Mouse (Mus musculus) v-Abl transformed pro-B cells (cell line): ENCODE data around the gene Dhrs13.
"Not testable (repeated sequence)": the region's sequence is repeated elsewhere in the genome, so short reads cannot be mapped to it uniquely, and the experiment has no call there.

Source experiments
- in situ Hi-C, 2 experiments: fragments of 400-800 bp; cut with MboI; formaldehyde crosslinking; loops; one replicate each; pipeline ENCODE4 v1.15.1; 2025; ENCODE audit not compliant: unreplicated experiment in 2 of 2

Gene Dhrs13

GRCm38 (mm10) chr11:78037831-78038752 lies 6.0 kb downstream of the Dhrs13 start, which contains the start of gene Flot2:
Gene Flot2 (plus strand): TSS chr11:78037931.
- in situ Hi-C loops: no loop called here

DNA sequence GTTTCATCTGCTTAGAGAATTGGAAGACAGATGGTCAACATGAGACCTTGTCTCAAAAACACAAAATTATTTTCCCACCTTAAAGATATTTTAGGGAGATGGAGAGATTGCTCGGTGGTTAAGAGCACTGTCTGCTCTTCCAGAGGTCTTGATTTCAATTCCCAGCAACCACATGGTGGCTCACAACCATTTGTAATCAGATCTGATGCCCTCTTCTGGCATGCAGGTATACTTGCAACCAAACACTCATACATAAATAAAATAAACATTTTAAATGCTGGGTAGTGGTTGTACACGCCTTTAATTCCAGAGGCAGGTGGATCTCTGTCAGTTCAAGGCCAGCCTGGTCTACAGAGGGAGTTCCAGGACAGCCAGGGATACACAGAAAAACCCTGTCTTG lies 8.8 kb downstream of the Dhrs13 start:
- in situ Hi-C loops: no loop called here

GRCm38 (mm10) chr11:78042290-78042870 lies 10.3 kb downstream of the Dhrs13 start:
- in situ Hi-C loops: not testable (repeated sequence)

DNA sequence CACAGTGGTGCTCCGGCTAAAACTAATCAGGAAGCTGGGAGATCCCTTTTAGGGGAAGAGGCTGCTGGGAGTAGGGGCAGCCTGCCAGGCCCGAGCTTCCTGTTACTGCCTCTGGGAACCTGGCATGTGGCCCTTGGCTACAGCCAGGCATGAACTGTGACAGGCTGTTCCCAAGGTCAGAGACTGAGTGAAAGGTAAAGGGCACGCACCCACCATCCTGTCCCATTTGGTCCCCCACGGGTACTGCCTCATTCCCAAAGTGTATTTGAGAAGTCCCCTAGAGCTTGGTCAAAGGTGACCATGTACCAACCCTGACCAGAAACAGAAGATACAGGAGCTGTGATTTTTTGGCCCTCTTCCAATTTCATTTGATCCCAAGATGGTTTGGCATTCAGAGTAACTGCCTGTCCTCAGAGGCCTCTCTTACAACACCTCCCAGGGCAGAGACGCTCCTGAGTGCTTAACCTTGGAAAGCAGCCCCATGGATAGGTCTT lies 12.7 kb downstream of the Dhrs13 start:
- in situ Hi-C loops: no loop called here

- in situ Hi-C loops: not testable (repeated sequence)
Observed at GRCm38 (mm10) chr11:78048637-78049036, 16.6 kb downstream of the Dhrs13 start.

DNA sequence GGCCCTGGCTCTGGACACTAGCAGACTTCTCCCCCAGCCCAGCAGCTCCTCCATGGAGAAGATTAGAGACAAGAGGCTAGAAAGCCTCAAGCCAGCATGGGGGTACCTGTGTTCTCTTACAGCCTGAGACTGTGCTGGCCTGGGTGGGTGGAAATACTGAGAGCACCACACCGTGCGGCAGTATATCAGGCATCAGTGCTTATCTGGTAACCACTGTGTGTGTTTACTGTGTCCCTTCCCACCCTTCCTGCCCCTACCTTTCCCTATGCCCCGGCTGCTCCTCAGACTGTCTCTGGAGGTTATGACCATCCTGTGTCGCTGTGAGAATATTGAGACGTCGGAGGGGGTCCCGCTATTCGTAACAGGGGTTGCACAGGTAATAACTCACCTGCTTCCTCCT lies 21.0 kb downstream of the Dhrs13 start:
- in situ Hi-C loops: no loop called here

DNA sequence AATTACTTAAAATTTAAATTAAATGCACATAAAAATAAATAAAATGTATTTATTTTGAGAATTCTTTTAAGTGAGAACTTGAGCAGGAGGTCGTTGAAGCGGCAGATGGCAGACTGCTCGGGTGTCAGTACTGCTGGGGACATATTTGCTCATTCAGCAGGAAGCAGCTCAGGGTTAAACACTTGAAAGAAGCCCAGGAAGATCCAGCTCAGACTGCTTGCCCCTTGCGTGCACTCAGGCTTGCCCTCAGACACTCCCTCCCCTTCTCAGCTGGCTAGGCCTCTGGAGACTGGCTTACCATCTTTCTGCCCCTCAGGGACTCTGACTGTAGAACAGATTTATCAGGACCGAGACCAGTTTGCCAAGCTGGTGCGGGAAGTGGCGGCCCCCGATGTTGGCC lies 24.9 kb downstream of the Dhrs13 start:
- in situ Hi-C loops: loop anchor here (5.0 kb wide), 3 partner anchors 95 to 120 kb away; partner anchors contain the start of genes Nek8 (in 1 of the 2) and Tlcd1 (in 1 of the 2)

DNA sequence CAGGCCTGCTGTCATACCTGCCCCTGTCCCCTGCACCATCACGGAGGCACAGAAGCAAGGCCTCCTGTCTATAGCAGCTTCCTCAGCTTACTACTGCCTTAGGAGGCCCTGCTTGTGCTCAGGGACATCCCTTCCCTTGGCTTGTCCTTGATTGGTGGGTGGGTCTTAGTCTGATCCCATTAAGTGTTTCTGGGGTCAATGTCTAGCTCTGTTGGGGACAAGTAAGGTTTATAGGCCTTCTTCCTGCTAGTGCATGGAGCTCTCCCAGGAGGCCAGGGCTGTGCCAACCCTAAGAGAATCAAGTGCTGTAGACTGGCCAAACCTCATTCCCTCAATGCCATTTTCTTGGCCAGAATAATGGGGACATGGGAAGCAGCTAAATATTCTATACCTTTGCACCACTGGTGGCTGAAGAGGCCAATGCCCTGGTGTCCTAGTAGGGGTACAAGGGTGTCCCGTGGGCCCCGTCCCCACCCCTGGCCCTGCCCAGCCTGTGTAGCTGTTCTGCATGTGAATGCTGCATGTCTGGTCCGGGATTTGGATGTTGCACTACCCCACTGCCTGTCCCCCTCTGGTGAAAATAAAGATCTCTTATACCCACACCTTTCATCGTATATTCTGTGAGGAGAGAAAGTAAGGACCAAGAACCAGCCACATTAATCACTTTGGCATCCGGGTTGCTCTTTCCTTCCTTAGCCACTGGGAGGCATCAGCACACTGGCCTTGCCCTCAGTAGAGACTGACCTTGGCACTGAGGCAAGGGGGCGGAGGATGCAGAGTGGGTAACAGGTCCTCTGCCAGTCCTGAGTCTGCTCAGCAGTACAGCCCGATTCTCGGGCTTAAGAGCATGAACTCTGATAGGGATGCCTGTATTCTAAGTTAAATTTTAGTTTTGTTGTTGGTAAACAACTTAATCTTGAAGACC lies 28.0 kb downstream of the Dhrs13 start:
- in situ Hi-C loops: loop anchor here (5.0 kb wide), 4 partner anchors 87 to 117 kb away; partner anchors contain the start of genes Nek8 (in 1 of the 2) and Tlcd1 (in 1 of the 2)

DNA sequence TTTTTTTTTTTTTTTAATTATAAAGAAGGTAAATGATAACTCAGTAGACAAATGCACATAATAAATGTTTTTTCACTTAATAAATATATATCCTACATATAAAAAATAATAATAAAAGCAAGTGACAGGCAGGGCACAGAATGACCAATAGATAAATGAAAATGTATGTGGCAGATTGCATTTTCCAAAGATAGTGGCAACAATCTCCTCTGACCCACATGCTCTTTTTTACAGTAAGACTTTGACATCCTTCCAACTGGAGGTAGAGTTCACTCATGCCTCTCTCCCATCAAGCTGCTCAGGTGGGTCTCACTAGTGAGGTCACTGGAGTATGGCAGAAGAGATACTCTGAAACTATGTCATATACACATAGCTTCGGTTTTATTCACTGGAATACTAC lies 30.5 kb downstream of the Dhrs13 start:
- in situ Hi-C loops: loop anchor here in 1 of 2 experiments (5.0 kb wide), 1 partner anchor 85 kb away; no protein-coding TSS in a partner anchor

DNA sequence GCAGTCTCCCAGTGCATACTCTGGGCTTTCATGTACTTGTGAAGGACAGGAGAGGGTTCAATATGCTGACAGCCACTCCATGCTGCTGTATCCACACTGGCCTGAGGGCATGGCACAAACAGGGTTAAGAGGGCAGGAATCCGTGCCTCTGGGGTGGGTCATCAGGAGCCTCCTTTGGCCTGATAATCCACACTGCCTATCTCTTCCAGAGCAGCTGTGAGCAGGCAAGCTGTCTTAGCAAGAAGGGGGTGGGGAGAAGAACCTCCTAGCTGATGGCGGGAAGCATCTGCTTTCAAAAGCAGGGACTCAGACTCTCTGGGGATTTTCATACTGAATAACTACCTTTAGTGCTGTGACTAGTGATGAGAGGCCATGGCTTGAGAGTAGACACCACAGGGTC lies 33.8 kb downstream of the Dhrs13 start:
- in situ Hi-C loops: no loop called here

DNA sequence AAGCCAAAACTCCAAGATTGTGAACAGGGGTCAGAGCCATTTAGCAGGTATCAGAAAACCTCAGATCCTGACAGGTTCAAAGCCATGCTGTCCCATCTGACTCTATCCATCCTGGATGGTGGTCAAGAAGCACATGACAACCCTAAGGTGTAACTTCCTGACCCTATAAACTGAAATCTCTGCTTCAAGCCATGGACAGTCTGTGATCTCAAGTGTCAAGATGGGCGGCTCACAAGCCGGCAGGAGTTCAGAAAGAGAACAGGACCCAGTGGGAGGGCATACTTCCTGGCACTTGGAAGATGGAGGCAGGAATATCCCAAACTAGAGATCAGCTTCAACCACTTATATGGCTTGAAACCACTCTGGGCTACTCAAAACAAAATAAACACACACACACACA lies 34.6 kb downstream of the Dhrs13 start:
- in situ Hi-C loops: no loop called here

DNA sequence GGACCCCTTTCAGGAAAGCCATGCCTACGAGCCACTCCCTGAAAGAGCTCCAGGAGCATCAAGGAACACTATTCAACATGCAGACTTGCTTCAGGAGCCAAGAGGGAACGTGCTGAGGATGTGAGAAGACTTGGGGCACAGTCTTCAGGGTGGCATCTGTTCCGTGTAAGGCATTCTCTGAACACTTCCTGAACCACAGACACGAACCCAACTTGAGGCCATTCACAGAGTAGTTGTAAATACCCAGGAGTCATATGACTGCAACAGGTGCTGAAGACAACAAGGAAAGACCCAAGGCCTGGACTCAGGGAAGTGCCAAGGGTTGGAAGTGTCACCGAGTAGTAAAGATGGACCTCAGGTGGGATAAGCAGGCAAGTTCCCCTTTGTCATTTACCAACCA lies 35.5 kb downstream of the Dhrs13 start:
- in situ Hi-C loops: no loop called here

- in situ Hi-C loops: no loop called here
Observed at GRCm38 (mm10) chr11:78069130-78069529, 37.0 kb downstream of the Dhrs13 start.

DNA sequence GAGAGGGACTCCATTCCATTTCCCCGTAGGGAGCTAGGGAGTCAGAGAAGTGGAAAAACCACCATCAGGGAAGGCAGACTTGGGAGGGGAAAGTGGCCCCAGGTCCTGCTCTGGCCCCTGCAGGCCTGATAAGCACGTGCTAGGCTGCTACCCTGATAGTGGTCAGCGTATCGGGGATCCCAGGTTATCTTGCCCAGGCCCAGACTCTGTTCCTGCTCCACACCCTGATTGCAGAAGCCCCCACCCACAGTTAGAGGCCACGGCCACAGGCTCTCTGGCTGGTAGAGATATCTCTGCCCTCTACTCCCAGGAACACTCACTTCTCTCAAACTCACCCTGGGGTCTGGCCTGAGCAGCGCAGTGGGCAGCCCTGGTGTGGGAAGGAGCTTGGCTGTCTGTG lies 37.6 kb downstream of the Dhrs13 start:
- in situ Hi-C loops: no loop called here

- in situ Hi-C loops: no loop called here
Observed at GRCm38 (mm10) chr11:78071938-78072337, 39.9 kb downstream of the Dhrs13 start.

DNA sequence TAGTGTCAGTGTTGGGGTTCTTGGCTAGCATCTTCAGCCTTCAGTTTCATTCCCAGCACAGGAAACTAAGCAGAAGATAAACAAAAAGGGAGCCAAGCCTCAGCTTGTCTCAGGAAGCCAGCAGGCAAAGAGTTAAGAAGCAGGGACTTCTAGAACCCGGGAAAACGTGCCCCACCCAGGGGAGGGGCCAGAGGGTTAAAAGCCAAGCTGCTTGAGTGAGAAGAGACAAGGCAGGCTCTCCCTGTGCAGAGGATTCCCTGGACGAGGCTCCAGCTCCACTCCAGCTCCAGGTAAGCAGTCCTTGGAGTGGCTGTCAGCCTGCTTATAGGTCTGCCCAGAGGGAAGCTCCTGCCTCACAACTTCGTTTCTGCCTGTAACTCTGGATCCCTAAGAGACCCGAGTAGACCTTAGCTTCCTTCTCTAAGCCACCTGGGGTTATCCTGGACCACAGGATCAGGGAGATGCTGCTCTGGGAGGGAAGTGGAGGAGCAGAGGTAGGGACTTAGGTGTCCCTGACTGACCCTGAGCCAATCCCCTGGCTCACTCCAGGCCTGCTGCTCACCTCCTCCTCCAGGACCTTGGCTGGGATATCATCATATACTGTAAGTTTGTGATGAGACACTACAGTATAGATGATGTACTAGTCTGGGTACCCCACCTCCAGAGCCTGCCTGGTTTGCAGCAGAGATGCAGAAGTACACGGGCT lies 40.5 kb downstream of the Dhrs13 start:
- in situ Hi-C loops: no loop called here

DNA sequence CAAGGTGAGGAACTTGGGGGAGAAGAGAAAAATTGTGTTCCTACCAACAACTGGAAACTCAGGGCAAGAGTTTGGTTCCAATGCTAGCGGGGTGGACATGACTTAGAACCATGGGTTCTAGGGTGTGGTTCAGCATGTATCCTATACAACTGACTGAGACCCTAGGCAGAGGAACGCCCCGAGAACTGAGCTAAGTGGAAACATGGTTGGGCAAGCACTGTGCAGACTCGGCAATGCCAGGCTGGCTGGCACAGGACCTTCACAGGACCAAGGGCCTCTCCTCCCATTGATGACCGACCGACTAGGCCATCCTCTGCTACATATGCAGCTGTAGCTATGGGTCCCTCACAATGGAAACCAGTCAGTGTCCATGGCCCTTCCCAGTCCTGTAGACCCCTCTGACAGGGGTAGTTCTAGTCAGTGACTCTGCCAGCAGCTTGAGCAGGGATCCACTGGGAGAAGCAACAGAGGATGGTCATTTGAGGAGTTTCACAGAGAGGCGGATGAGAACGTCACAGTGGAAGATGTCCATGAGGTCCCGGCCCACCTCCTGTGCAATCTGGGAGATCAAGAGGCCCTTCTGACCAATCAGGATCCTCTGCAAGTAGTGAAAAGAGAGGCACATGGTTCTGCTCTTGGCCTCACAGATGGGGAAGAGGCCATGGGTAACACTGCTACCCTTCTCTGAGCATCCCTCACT lies 41.6 kb downstream of the Dhrs13 start:
- in situ Hi-C loops: no loop called here

DNA sequence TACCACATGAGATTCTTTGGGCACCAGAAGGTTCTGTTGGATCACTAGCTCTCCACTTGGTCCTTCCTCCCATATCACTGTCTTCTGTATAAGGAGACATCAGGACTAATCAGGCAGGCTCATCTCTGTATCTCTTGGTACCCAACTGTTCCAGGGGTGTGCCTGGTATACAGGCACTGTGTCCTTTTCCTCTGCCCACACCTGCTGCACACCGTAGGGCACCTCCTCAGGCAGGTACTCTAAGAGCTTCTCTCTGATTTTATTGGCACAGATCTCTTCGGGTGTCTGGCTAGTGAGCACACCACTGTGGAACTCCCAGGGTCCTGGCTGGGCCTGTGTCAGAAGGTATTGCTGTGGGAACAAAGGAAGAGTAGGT lies 42.2 kb downstream of the Dhrs13 start:
- in situ Hi-C loops: no loop called here

- in situ Hi-C loops: no loop called here
Observed at GRCm38 (mm10) chr11:78074666-78075065, 42.6 kb downstream of the Dhrs13 start.
